Mouse (Mus musculus) c-Kit-positive CD71-positive TER-119-negative erythroid progenitor cells, embryonic 14.5 days (primary cell): ENCODE results near the gene Abcc4.

ENCODE experiments used
- DNase-seq: peaks from one replicate; pipeline ENCODE4 v3.0.0-alpha.2; 2013; ENCODE audit warnings: low read depth

Gene Abcc4

DNA sequence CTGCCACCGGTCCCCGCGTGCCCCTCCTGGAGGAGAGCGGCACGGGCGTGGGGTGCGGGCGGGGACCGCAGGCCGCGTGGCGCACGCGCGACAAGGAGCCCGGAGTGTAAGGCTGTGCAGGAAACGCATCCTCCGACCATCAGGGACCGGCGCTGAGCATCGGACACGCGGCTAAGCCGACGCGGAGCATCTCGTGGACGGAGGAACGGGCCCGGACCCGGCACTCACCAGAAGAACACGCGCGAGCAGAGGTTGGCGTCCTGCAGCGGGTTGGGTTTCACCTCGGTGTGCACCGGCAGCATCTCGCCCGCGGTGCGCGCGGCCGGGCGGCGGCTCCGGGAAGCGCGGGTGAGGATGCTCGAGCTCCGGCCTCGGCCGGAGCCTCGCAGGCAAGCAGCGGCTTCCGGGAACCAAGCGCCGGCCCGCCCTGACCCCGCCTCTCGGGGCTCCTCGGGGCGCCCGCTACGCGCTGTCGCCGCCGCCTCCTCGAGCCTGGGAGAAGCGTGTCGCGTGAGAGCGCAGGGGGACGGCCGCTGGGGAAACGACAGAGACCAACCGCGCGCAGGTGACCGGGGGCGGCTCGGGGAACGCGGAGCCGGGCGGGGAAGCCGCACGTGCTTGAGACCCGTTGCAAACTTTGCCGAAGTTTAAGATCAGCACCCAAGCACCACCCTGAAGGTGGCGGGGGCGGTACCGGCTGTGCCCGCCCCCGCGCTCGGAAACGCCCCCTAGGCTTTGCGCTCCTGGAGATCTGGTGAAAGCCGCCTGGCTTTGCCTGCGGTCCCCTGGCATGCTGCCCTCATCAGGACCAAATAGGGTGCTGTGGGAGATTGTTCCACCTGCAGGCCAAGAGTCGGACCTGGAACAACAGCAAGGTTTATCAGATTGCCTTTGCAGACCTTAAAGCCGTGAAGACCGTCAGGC is at the start of gene Abcc4:
Abcc4 (minus strand) TSS at position 412 of the 924 bp plus-strand sequence.
- DNase-seq: peak; percentile 64

DNA sequence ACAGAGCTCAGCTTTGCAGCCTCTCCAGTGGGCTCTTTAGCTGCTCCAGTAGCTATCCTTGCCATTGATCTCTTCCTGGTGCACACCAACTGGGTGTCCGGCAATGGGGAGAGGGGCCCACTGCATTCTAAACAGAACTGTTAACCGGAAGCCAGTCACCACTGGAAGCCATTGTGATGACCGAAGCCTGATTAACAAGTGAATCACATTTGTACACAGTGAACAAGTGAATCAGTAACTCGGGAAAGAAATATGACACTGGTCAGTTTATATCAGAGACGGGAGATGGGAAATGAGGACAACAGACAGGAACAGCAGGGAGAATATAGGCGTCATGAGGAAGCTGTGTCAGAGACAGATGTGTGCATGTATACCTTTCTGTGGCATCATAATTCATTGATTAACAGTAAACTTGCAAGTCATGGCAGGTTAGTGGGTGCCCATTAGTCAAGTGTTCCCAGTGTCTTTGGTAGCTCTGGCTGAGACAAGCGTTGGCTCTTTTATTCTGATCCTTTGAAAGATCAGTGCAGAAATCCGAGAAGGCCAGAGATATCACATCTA is 45.3 kb upstream of the Abcc4 start:
- no peak for DNase-seq

DNA sequence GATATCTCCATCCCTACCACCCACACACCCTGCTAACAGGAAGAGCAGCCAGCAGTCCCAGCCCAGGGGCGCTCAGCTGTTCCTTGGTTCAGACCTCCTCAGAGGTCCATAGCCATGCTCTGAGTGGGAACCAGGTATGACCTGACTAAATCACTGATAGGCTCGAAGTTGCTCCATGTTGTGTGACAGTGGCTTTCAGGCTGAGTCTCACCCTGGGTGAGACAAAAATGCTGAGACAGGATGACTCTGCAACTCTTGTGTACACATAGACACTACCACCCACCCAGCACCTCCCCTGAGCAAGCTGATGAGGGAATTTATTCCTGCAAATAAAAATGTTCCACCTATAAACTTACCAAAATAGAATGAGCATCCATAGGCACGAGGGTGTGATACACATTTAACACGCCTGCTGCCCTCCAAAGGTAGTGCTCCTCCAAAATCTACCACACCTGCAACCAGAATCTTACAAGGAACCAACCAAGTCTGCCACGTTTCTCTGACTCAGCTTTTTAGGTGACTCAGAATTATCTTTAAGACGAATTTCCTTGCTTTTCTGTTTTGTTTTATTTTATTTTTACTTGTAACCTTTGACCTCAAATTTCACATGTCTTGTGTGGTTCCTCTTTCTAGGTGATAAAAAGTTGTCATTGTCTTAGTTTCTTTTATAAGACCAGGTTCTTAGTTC is 44.6 kb upstream of the Abcc4 start:
- peak; percentile 16 for DNase-seq

DNA sequence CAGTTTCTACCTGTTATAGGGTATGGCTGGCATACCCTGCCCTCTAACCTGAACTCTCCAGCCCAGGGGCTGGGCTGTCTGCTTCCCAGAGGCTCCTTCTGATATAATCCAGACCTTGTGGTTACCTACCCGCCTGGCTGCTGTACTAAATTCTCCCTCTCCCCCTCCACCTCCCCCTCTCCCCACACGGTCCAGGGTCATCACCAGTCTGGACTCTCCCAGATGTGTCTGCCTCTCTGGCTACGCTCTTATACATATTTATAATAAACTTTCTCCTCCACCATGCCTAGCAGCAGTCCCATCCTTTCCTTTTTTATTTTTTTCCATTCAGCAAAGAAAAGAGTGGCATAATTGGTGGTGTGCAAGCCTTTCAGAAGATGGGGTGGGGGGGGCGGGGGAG is 43.7 kb upstream of the Abcc4 start:
- no peak for DNase-seq

DNA sequence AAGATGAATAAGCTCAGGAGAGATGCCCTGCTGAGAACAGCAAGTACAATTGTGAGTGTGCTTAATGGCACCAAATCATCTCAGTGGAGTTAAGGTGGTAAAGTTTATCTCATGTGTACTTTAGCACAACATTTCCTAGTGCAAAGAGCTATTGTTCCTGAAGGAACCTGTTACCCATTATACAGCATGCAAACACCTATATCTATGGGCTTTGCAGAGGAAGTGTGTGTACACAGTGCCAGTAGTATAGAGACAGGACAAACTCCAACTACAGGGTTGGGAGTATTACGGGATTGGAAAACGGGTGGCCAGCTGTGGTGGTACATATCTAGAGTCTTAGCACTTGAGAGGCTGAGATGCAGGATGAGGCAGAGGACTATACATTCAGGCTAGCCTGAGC is 43.0 kb upstream of the Abcc4 start:
- DNase-seq: no peak

DNA sequence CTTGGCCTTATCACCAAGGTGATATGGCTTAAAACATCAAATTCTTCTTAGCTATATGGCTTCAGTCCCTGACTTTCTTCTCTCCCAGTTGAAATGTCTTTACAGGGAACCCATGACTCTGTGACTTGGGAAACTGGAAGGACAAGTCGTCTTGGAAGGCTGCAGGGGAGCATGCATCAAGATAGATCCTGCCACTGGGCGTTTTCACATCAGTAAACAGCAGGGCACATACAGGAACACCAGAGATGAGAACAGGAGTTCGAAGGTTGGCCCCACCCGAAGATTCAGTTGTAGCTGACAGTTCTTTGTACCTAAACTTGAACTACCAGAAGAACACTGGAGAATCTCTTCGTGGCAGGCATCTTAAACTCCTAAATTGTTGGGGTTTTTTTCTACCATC is 36.8 kb upstream of the Abcc4 start:
- no peak for DNase-seq

DNA sequence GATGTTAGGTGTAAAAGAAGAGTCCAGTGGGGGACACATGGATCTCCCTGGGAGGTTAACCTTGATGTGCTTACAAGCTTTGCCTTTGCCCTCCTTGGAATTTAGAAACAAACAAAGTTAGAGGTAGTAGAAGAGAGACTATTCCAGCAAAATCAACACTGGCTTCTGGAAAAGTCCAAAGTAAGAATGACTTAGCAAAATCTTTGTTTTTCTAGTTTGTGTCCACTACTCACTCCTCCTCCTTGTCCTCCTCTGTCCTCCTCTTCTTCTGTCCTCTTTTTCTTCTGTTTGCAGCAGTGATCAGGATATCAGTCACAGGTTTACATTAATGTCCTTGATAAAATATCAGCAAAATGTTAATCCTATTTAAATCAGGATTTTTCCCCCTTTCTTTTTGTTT is 35.8 kb upstream of the Abcc4 start:
- no peak for DNase-seq

DNA sequence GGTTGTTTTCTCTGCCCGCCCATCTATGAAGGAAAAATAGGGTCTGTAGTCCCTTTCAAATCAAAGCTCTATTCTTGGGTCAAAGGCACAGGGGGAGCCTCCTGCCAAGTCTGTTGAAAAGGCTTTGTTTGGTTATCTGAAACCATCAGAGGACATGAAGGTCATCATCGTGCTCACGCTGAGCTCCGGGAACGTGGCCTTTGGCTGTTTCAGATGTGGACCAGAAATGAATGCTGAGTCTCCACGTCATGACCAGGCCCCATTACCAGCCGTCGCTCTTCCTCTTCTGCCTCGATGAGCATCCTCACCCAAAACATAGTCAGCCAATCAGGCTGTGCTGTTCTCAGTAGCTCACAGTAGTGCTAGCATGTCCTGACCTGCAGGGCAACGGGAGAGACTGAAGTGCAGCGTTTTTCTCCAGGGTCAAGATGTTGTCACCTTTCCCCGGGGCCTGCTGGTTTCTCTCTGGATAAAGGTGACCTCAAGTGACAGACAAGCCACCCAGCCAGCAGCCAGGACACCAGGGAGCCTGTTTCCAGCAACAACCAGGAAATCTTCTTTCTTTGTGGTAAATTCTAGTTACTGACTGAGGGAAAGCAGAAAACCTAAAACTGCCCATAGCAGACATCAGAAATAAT is 31.4 kb upstream of the Abcc4 start:
- DNase-seq: no peak

DNA sequence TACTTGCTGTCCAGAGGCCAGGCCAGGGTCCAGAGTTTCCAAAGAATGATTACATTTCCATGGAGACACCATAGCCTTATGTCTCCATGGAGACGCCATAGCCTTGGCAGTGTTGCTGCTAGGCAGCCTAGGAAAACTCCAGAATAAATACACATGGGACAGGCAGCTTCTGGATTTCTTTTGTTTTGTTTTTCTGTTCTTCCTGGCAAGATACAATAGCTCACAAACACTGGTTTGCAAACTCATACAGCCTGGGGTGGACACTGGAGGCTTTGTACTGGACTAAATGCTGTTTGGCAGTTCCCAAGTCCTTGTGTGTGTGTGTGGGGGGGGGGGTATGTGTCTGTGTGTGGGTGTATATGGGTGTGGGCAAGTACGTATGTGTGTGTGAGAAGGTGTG is 29.1 kb upstream of the Abcc4 start:
- DNase-seq: no peak

DNA sequence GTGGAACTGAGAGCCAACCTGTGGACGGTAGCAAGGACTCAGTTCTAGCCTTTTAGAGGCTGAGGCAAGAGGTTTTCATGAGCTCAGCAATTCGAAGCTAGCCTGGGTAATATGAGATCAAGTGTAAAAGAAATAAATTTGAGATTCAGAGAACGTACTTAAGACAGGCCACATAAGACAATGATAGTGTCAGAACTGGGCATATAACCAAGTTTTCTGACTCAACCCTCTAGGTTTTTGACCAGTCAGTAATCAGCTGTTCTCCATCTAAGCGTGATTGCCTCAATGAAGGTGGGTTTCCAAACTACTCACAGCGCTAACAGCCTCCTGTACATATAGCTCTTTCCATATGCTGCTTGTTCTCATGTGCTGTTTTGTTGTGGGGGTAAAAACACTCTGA is 27.1 kb upstream of the Abcc4 start:
- DNase-seq: no peak

DNA sequence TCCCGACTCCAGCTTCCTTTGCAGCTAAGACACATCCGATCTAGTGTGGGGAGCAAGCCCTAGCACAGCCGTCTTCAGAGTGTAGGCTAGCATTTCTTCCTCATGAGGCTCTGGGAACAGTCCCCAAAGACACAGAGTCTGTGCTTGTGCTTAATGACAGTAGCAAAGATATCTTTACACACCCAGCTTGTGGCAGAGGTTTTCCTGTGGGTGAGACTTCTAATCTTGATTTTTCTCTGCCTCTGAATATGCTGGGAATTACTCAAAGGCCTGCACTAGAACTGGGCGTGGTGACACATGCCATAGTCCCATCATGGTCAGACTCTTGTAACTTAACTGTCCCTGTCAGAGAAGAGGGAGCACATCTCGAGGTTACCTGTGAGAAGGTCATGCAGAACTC is 24.6 kb upstream of the Abcc4 start:
- DNase-seq: no peak

DNA sequence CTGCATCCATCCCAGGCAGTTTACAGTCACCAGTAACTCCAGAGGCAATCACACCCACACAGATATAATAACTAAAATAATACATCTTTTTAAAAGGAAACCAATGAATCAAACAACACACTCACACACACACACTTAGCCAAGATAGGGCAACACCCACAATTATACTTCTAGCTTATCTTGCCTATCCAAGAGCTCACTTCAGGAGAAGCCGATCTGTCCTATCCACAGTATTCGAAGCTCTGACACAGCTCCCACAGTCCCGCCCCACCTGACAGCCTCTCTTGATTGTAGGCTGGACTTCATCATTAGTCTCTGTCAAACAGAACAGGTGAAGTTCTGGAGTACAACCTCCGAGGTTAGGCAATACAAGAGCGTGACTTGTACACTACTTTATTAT is 19.4 kb upstream of the Abcc4 start:
- DNase-seq: no peak

DNA sequence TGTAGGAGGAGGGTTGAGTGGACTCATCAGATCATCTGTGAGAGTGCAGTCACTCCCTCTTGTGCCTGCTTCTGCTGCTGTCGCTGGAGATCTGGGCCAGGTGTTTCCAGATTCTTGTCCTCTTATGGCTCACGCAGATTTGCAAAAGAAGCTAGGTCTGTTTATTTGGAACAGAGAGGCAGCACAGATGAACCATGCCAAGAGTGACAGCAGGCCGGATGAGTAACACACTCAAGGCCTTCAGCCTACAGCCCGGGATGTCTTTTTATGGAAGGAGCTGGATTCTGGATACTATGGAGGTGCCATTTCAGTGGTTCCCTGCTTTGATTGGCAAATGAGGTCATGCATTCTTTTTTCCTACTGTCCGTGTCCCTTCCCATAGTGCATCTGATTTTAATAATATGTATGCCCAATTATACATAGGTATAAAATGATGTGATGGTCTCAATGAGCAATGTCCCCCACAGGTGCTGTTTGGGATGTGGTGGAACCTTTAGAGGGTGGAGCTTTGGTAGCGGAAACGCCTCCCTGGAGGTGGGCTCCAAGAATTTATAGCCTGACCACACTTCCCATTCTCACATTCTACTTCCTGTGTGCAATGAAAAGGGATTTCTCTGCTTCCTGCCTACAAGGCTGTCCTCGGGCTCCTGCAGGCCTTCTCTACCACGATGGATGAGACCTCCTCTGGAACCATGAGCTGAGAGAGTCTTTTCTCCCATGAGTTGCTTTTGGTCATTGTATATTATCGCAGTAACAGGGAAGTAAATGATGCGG is 18.1 kb upstream of the Abcc4 start:
- DNase-seq: no peak

DNA sequence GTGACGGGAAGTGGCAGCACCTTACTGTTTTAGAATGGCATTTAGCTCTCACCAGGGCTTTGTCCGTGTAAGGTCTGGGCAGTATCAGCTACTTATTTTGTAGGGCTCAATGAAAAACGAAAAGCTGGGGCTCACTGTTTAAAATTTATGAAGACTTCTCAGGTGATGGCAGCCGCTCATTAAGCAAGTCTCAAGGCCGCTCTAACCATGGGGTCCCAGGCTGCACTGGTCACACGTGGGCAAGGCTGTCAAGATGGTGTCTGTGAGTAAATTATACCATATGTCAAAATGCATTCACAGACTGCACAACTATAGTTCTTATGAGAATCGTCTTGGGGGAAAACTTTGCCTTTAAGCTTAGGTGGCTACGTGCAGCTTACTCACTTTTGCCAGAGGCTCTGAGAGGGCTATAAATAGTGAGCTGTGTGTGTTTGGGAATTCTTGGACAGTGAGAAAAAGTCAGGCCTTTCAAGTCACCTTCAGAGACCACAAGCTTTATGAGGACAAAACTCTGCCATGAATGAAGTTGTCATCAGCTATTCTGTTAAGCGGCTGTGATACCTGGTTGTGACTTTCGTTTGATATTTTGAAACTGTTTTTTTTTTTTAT is 13.7 kb upstream of the Abcc4 start:
- DNase-seq: no peak

DNA sequence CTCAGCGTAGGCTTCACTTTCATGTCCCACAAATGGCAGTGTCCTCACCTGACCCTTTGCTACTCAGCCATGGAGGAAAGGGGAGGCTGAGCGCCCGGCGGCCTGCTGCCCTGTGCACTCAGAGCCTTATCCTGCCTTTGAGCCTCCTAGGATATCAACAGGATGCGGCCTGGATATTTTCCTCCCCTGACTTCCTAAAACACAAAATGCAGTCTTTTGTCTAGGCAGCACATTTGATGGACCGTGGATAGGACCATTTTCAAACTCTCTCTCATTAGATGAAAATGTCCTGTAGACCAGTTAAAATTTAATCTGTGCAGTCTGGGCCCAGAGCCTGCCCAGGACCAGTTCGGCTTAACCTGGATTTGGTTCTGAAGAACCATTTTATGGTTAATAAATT is 12.6 kb upstream of the Abcc4 start:
- DNase-seq: no peak

DNA sequence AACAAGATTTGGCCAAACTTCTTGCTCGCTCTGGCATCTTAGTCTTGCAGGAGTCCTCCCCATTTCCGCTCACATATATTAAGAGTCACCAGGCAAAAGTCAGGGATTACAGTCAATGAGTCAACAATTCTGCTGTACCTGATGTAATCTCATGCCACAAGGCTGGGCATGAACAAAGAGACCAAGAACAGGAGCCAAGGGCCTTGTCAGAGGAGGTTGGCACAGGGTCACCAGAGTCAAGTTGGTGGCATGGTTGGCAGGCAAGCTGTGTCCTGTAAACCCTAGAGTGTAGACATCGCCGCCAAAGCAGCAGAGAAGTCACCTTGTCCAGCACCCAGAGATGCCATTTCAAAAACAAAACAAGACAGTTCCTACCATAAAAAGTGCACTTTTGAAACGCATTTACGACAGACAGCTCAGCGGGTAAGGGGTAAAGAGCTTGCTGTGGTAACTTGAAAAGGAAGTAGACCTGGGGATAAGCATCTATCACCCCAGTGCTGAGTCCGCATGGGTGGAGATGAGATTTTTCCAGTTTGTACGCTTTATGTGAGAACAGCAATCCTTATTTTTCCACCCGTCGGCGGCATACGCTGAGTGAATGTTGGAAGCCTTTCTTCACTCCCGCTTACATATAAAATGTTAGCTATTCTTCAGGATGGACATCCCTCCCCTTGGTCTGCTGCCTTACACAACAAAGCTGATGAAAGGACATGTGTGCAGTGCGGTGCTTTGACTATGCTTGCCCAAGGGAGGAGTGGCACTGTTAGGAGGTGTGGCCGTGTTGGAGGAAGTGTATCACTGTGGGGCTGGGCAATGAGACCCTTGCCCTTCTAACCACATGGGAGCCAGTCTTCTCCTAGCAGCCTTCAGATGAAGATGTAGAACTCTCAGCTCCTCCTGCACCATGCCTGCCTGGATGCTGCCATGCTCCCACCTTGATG is 10.6 kb upstream of the Abcc4 start:
- no peak for DNase-seq

DNA sequence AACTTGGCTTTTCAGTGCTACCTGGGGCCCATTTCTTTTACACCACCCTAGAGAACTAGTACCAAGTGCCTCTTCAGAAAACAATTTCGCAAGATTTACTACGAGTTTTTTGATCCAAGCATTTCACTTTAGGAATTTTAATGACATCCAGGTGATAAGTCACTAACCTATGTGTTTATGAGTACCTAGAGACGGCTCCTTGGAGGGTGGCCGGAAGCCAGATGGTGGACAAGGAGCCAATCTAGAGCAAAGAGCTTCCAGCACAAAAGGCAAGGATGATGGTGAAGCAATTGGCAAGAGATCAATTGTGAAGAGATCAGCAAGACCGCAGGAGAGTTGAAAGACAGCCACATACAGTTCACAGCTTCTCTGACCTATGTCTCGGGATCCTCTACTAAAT is 8.7 kb upstream of the Abcc4 start:
- no peak for DNase-seq

DNA sequence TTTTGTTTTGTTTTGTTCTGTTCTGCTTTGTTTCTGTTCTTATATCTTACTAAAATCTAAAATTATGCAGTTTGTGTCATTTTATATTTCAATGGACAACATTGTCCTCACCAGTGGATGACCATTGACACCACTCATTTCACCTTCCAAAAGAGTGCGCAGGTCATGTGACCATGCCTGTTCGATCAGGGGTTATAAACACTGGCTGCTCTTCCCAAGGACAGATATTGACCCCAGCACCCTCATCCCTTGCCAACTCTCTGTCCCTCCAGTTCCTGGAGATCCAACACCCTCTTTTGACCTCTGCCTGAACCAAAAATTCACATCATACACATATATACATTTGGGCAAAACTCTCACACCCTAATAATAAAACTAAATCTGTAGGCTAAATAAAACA is 8.3 kb upstream of the Abcc4 start:
- no peak for DNase-seq

DNA sequence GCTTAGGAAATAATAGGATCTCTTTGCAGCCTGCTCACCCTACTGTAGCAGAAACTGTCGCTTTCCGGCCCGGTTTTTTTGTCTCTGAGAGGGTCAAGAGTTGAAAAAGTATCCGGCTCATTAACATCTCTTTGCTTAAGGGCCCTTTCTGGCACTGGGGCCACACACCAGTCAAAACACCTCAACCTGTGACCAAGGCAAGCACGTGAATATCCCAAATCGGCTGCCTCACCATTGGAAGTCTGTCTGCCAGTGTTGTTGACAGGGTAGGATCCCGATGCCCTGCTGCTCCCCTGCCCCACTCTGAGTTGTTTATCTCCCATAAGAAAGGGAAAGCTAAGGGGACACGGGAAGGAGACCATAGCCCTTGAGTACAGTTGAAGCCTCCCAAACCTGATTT is 7.8 kb upstream of the Abcc4 start:
- no peak for DNase-seq

DNA sequence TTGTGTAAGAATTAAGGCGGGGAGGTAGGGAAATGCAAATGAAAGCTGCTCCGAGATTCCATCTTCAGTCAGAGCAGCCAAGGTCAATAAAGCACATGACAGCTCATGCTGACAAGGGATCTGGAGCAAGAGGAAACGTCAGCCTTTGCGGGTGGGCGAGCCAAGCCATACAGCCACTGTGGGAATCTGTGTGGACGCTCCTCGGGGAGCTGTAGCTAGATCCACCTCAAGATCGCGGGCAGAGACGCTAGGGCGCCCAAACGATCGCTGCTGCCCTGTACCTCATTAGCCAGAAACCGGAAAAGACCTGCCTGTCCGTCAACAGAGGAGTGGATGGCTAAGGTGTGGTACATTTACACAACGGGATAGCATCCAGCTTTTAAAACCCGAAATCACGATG is 7.4 kb upstream of the Abcc4 start:
- no peak for DNase-seq
